Mouse (Mus musculus) lung, postnatal 4 days (tissue): ENCODE measurements around the gene Gm28434.

Experiments used
- DNase-seq, 2 experiments: peaks; one replicate each; pipeline ENCODE4 v3.0.0; 2021

The Gm28434 gene

DNA sequence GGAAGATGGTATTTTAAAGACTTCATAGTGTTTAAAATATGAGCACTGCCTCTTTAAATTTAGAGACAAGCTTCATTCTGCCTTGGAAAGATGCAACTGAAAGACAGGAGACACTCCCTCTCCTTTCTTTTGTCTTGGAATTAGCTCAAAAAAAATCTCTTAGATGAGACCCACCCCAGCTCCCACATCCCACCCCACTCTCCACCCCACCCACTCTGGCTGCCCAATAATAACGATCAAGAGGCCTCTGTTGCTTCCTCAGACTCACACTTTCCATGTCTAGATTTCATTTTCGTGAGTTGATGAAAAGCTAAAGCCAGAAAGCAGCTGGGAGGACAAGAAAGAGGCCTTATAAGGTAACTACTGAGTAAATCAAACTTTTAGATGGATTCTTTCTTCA is at the start of gene Gm28434, which contains the start of gene 2310003L06Rik:
Gene Gm28434 (plus strand): TSS at position 317 of the 400 bp plus-strand sequence.
Gene 2310003L06Rik (plus strand): TSS at position 259 of the 400 bp plus-strand sequence.
- DNase-seq = no peak

DNA sequence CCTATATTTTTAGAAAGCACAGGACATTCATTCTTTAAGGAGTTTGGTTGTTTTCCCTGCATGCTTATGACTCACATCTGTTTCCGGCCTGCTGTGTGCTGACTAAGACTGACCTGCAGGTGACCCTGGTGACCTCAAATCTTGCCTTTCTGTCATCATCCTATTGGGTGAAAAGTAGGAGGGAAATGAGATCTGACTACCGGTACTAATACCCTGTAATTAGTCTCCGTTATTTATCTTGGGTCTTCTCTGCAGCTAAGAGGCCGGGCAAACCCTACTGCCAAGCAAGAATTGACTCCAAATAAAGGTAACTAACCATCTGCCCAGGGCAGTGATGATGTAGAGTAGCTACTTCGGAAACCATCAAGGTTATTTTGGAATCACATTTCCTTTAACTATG is 43.9 kb upstream of the Gm28434 start, which contains the start of gene Csn3:
Gene Csn3 (plus strand): TSS at position 208 of the 400 bp plus-strand sequence.
- DNase-seq = no peak

DNA sequence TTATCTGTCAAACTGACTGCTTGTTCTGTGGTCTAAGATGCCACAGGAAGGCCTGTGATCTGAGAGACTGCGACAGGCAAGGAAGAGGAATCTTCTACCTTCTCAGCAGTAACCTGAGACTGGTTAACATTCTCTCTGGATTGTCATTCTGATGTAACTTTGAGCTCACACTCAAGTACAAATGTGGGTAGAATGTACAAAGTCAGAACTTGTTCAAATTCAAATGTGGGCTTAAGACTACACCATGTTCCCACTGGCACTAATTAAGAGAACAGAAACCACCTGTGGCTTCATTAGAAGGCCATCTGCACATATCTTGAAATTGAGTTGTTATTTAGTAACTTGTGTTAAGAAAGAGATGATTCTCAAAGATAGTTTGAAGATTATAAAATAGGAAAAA is 37.7 kb upstream of the Gm28434 start:
- DNase-seq = no peak

DNA sequence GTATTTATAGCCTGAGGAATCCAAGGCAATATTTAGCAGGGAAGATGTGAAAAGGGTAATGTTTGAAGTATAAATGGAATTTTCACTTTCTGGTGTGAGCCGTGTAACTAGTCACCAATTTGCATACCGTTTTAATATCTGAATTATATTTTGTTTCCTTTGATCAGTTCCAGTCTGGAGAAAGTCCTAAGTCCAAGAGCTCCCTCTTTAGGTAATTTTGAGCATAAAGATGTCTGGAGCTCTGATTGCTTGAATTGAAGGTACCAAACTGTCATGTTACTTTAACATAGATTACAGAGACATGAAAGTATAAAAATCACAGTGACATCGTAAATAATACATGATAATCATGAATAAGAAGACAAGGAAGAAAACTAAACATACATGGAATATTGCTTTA is 28.6 kb upstream of the Gm28434 start:
- DNase-seq = no peak

DNA sequence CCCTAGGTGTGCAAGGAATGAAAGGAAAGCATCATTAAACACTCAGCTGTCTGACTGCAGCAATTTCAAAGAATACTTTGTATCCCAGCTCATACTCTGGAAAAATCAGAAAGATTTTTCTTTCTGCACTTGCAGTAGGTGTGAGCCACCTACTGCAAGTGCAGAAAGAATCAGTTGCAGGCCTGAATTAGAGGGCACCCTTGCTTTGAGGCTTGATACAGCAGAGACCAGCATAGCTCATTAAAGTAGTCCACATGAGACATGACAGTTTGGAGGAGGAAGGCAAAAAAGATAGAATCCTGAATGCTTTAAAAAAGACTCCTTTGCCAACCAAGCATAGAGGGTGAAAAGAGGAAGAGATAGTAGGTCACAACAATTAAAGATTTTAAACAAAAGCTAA is 26.8 kb upstream of the Gm28434 start:
- no peak for DNase-seq

DNA sequence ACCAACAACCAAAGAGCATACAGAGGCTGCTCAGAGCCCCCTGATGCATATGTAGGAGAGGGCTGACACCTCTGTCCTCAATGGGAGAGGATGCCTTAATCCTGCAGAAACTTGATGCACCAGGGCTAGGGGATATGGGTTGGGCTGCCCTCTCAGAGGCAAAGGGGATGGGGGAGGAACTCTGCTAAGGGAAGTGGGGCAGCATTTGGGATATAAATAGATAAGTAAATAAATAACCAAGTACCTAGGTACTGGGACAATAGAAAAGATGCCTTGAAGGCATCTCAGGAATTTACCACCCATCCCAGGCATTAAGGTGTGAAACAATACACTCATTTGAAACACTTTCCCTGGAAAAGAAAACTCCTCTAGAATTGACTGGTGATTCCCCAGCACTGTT is 17.5 kb upstream of the Gm28434 start:
- DNase-seq = no peak

DNA sequence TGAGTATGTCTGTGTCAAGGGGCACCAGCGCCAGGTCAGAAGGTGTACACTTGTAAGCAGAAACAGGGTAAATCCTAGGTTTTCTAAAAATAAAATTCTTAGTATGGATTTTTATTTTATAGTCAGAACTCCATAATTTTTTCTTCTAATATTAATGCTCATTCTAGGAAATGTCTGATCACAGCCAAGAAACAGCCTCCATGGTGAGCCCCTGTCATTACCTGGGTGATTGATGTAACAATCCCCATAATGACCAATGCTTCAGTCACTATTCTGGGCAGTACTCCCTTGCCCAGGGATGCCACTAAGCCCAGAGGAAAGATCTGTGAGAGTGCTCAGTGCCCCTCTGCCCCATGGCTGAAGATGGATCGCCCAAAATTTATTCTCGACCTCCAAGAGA is 9.8 kb downstream of the Gm28434 start, which contains the start of gene Cabs1:
Gene Cabs1 (plus strand): TSS at position 301 of the 400 bp plus-strand sequence.
- no peak for DNase-seq

DNA sequence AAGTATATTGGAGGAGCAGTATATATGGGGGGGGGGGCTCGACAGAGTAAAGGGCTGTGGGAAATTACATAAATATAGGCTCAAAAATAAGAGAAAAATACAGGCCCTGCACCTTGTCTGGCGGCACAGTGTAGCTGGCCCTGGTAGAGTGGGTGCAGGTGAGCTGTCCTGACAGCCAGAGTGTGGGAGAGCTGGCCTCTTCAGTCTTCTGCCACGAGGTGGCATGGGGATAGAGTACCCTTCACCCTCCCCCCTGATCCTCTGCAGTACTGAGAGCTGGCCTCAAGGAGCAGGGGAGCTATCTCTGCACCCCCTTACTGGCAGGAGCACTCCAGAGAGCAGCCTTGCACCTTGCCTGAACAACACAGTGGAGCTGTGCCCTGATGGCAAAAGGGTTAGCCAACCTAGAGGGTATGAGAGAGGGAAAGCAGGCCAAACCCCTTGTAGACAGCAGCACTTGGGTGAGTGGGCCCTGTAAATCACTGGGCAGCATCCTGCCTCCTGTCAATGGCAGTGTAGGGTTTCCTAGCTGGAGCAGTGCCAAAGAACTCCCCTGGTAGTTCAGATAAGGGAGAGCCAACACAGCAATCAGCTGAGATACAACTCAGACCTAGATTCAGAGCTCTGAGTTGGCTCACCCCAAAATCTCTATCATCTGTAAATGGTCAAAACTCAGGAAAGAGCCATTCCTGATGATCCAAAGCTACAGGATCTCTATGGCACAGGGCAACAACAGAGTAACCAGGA is 13.3 kb downstream of the Gm28434 start:
- DNase-seq = no peak

DNA sequence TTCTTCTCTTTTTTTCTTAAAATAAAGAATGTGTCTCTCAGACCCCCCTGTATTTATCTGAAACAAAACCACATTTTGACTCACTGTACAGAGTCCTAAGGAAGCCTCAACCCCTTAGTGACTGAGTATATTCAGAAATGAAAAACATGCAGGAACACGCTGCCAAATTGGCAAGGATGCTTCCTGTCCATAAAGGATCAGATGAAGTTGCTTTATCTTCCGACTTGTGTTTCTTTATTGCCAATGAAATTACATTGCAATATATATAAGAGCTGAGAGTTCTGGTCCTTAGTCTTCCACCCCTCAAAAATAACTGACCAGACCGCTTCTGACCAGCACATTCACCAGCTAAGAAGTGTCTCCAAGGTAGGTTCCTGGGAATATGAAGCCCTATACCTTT is 32.9 kb downstream of the Gm28434 start, which contains the start of gene Smr3a:
Gene Smr3a (plus strand): TSS at position 301 of the 400 bp plus-strand sequence.
- no peak for DNase-seq

DNA sequence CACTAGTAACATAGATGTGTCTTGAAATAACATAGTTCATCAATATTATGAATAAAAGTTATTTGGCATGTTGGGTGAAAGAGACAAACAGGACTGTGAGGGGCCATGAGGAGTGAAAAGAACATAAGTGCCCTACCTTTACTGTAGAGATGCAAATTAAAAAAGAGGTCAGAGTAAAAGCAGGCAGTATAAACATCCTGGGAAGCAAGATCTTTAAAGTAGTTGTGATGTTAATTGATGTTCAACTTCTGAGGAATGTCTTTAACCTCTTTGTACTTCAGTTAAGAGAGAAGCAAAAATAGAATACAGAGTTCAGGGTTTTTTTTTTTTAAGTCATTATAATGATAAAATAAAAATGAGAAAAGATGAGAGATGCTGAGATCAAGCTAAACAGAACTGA is 35.9 kb downstream of the Gm28434 start:
- no peak for DNase-seq
